Mouse (Mus musculus): Measurements from ENCODE around the gene Gm11084.
A peak's percentile ranks its signal among the peaks of the same experiment; 100 is the strongest.
"Not testable (repeated sequence)": the region's sequence is repeated elsewhere in the genome, so short reads cannot be mapped to it uniquely, and the experiment has no call there.

The Gm11084 gene

DNA sequence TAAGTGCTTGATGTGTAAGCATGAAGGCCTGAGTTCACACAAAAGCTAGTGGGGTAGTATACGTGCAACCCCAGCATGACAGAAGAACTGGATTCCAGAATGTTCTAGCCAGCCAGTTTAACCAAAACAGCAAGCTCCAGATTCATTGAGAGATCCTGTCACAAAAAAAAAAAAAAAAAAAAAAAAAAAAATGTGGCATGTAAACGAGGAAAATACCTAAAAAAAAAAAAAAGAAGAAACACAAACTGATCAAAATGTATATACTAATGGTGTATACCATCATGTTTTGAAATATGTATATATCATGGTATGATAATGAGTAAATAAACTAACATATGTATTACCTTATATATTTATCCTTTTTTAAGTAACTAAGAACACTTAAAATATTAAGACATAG, 7.6 kb upstream of the Gm11084 start:
- DNase-seq = no peak

DNA sequence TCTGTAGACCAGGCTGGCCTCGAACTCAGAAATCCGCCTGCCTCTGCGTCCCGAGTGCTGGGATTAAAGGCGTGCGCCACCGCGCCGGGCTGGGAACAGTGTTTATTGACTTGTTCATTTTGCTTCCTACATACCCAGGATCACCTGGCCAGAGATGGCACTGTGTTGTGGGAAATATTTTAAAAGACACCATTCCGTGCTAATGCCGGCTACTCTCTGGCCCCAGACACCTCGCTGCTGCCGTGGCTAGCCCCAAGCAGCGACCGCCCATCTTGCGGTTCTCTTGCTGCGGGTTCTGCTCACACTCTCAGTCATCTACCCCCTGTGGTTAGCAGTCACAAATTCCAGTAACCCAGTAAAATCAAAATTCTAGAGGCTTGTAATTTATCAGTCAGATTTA, 6.0 kb upstream of the Gm11084 start:
- no peak for DNase-seq

DNA sequence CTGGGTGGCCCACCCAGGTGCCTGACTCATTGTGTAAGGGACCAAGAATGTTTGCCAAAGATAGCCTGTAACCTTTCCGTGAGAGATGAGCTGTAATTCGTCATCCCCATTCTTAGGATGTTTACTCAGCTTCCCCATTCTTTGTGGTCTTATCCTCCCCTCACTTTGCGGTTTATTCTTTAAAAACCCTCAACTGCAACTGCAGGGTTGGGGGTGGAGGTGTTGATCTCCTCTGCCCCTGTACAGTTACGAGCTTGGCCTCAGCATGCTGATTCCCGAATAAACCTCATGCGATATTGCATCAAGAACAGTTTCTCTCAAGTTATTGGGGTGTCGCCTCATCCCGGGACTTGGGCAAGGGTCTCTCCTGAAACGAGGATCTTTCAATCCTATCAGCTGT, 2.4 kb upstream of the Gm11084 start:
- not testable (repeated sequence) for DNase-seq

DNA sequence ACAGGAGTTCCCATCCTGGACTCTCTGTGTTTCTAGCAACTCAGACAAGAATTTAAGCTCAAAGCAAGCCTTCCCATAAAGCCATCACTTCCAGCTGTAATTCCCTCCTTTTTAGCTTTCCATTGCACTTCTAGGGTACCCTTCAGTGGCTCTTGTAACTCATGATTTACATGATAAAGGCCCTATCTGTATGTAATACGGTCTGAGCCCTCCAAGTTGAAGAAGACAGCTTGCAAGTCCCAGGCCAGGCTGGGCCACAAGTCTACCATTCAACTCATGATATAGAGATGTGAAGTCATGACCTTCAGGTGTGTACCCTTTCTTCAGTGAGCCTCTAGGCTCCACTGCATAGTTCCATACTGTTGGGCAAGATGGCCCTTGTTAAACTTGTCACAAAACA, 1.0 kb downstream of the Gm11084 start:
- no peak for DNase-seq

DNA sequence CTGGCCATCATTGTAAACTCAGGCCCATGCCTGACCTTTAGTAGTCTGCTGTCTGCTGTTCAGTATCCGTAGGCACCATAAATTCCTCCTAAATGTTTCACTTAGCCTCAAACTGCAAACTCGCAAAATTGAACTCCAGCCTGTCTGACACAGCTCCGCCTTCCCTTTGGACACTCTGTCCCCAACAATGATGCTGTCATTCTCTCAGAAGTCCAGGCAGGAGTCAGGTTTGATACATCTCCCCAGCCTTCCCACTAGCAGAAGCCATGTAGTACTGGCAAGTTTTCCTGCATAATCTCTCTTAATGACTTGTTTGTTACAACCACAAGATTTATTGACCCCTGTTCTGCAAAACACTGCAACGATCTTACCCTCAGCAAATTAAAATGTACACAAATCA, 1.7 kb downstream of the Gm11084 start:
- no peak for DNase-seq

DNA sequence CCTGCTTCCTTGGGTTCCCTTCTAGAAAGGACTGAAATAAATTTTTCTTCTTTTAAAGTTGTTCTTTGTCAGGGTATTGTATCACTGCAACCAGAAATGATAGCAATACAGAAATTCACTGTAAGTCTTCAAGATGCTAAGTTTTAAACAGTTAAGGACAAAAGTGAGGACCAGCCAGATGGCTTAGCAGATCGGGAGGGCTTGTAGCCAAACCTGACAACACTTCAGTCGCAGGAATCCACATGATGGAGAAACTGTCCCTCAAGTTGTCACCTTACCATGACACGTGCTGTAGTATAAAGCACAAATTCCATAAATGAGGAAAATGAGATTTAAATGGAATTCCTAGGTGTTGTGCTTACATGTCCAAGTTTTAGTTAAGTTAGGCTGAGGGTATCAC, 3.3 kb downstream of the Gm11084 start:
- DNase-seq = no peak

DNA sequence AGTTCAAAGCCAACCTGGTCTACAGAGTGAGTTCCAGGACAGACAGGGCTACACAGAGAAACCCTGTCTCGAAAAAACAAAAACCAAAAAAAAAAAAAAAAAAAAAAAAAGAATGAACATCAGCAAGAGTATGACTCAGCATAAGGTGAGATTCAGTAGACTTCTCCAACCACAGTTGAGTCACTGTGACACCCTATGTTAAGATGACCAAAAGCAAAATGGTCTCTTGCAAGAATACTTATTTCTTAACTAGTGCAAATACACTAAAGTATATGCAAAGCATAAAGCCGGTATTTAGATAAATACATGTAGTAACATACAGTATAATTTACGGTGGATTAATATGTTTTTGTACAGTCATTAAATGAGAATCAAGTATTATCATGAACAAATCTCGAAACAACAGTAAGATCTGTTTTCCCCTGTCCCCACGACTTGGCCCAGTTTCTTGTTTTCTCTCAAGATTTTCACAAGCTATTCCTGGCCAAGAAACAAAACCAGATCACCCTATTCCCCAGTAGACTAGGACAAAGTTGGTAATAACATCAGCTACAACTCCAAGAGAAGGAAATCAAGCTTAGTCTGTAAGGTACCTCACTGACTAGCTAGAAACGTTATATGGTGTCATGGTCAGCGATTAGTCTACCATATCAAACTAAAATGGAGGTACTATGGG, 4.3 kb downstream of the Gm11084 start:
- no peak for DNase-seq

DNA sequence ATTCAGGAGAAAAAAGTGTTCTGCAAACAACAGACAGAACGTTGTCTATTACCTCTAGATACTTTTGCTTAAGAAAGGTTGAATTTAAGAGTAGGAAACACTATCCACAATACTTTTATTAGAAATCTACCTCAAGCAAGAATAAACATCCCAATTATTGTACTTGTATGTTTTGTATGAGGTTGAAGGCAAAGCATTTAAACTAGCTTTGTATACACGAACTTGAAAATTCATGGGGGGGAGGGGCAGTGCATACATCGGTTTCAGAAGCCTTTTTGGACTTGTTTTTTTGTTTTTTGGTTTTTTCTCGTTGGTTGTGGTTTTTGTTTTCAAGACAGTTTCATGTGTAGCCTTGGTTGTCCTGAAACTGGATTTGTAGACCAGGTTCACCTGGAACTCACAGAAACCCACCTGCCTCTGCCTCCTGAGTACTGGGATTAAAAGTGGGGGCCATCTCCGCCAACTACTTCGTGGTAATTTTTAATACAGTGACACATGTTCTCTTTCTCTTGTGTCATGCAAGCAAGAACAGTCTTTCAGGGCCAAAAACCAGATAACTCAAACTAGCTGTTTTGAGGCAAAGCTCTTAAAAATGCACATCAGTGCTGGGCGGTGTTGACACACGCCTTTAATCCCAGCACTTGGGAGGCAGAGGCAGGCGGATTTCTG, 4.9 kb downstream of the Gm11084 start:
- no peak for DNase-seq

DNA sequence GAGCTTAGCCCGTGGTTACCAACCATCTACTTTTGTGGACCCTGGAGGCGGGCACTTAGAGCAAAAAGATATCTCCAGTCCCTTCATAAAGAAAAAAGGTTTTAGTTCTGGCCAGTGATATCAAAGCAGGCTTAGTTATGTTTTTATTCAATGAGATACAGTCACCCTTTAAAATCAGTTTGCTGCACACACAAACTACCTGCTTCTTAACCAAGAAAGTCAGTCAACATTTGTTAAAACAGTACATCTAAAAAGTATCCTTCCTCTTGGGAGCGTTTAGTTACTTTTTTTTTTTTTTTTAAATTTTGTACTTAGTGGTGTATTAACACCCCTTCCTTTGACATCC, 5.5 kb downstream of the Gm11084 start:
- no peak for DNase-seq

DNA sequence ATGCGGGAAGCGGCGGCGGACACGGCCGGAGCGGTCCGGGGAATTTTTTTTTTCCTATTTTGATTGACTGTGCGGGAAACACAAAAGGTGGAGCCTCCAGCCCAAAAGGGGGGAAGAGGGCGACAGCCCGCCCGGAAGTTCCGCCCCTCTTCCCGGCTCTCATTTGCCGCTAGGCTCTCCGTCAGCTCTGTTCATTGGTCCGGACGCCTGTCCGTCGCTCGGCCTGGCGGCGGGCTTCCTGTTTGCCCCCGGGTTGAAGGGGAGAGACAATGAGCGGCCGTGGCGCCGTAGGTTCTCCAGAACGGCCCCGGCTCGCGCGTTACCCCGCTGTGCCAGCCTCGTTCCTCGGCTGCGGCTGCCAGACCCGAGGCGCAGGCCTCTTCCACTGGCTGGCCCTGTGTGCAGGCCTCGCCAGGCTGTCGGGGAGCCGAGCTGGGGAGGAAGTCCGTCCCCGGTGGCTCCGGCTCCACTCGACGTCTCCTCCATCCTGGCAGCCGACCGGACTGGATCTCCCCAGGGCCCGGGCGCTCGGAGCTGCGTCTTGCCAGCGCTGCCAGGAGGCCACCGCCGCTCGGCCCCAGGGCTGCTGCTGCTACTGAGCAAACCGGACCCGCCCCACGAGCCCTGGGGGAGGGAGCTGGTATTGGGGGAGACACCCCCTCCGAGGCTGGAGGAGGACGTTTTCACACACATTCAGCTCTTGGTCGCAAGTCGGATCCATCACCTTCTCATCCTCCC, 6.0 kb downstream of the Gm11084 start, which contains the start of gene Sp3:
Sp3 (minus strand) TSS at position 110 of the 738 bp plus-strand sequence.
- DNase-seq = peak; percentile 96

DNA sequence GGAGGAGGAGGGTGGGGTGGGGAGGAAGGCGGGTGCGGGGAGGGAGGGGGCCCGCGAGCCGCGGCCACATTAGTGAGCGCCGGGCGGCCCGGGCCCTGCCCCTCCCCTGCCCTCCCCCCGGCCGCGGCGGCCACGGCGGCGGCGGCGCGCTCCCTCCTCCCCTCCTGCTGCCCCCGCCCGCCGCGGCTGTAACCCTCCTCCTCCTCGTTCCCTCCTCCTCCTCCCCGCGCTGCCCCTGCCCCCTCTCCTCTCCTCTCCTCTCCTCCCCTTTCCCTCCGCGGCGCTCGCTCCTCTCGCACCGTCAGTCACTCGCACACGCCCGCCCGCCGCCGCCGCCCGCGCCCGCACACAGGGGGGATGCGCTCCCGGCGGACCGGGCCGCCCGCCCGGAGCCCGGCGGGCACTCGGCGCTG, 6.9 kb downstream of the Gm11084 start:
- peak; percentile 81 to 83 for DNase-seq

DNA sequence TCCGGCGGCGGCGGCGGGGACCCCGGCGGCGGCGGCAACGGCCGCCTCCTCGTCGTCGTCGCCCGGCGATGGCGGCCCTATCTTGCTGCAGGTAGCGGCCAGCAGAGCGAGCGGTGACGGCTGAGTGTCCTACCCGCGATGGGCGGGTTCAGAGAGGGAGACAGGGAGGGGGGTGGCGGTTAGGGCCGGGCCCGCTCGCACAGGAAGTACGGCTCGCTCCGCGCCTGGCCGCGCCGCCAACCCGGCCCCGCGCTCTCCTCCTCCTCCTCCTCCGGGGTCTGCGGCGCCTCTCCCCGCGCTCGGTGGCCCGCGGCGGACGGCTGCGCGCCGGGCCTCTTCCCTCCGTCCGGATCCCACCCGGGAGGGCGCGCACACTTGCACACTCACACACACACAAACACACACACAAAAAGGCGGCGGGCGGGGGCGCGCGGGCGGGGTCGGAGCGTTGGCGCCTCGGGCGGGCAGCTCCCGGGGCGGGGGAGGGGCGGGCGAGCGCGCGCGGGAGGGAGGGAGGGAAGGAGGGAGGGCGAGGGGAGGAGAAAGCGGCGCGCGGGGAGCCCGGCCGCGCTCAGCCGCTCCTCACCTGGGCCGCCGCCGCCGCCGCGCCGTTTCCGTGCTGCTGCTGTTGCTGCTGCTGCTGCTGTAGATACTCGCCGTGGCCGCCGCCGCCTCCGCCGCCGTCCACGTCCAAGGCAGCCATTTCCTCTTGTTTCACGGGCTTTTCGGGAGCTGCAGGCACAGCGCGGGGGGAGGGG, 7.4 kb downstream of the Gm11084 start:
- DNase-seq = peak; percentile 81 to 83

DNA sequence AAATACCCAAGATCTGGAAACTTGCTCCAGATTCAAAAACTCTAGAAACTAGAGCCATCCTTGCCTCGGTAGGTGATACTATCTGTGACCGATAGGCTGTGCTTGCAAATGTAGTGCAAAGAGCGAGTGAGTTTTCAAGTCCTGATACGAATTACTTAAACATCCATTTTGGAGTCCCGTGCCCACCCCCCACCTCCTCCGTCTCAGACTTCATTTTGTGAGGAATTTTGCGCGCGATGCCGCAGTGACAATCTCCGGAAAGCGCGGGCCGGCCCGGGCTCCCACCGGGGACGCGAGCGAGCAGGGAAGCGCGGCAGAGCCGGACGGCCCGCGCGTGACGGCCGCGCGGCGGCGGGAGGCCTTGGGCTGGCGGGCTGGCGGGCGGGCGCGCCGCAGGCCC, 8.0 kb downstream of the Gm11084 start:
- DNase-seq = peak in 1 of 2 experiments; percentile 52

DNA sequence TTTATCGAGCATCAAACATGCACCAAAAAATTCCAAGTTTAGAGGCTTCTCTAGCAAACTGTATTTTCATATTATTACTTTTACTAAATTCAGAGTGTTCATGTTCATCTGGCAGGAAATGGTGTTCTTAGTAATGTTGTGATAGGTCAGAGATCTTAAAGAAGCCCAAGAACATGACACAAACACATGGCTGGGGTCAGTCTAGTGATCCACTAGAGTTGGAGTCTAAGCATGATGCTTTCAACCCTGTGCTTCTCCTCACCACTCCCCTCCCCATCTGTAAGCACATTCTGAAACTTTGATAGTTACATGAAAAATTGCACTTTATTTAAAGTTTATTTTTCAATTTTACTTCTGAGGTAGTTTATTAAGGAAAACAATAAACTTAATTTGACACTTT, 9.2 kb downstream of the Gm11084 start:
- no peak for DNase-seq

DNA sequence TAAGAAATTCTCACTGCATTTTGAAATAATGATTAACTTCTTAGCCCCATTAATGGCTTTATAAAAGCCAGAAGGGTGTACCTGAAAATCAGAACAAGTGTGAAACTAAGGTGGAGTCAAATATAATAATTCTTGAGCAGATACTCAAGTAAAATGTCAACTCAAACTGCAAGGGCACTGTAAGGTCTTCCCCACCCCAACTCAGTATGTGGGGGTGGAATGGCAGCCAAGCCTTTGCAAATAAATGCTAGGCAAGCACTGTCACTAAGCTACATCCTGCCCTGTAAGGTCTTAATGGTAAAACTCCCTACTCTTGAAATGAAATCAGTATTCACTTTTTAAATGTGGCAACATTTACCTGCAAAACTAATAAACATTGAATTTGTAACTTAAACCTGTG, 10.5 kb downstream of the Gm11084 start:
- DNase-seq = no peak

DNA sequence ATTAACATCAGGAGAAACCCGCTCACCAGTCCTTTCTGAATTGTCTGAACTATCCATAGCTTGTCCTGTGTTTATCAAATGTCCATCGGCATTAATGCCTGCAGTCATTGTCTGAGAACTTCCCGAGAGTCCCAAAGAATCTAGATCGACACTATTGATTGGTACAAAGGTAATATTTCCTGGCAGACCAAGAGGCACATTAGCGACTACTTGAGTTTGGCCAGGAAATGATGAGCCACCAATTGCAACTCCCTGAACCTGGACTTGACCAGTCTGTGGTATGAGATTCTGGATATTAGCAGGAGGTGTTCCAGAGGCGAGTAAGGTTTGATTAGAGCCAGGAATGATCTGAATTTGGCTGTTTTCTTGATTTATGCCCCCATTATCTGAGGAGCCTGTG, 15.7 kb downstream of the Gm11084 start:
- DNase-seq = no peak

DNA sequence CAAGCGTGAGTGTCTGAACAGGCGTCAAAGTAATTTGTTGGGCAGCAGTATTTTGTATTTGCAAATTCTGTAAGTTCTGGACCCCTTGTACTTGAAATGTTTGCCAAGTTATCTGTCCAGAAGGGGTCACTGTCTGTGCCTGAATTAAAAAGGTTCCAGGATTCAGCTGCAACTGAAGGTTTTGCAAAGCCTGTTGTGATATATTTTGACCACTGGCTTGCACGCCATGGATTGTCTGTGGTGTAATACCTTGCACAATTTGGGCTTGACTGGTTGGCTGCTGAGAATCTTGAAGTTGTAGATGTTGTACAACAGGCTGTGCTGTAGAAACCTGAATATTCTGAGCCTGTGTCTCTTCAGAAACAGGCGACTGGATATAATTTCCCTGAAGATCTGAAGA, 16.2 kb downstream of the Gm11084 start:
- no peak for DNase-seq

DNA sequence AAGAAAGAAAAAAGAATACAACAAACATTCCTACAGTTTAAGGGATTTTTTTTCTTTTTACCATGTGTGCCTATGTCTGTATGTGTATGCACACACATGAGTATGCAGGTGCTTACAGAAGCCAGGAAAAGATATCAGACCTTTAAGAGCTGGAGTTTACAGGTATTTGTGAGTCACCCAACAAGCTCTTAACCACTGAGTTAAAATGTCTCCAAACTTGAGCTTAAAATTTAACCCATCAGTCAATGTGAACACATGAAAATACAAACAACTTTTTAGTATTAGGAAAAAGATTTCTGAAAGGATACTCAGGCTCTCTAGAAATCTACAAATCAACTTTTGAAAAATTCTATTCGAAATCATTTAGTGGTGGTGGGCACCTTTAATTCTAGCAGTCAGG, 18.0 kb downstream of the Gm11084 start:
- no peak for DNase-seq

DNA sequence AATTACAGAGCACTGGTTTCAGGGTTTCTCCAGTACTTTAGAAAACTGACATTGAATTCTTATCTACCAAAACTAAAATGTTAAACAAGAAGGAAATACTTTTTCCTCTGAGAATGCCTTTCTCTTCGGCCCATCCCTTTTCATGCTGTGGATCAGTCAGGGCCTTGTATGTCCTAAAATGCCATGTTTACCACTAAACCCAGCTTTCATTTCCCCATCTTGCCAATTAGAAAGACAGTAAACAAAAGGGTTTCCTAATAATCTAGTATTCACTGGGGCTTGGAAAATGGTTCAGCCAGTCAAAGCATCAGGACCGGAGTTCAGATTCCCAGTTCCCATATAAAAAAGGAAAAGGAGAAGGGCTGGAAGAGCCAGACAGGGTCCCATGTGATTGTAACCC, 21.1 kb downstream of the Gm11084 start:
- DNase-seq = no peak

DNA sequence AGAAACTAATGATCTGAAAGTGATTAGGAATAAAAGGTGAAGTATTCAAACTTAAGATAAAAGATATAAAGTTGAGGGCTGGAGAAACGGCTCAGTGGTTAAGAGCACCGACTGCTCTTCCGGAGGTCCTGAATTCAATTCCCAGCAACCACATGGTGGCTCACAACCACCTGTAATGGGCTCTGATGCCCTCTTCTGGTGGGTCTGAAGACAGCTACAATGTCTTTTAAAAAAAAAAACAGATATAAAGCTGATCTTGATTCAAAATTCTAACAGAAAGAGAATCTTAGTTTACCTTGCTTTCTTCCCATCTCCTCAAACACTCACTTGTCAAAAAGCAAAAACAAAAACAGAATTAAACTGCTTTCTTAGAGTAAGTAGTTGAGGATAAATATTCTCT, 30.1 kb downstream of the Gm11084 start:
- no peak for DNase-seq

DNA sequence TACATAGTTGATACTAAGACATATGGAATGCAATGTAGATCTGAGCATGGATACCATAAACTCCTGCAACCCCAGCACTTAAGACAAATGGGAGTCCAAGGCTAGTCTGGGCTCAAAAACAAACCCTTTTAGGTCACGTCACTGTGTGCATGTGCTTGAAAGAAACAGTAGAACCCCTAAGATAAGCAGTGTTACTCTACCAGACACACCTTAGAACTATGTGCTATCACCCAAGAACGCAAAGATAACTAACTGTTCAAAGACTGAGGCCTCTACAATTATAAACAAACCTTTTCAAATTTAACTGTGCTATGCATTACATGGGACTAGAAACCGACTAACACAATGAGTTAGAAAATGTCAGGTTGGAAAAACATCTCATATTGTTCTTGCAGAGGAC, 33.5 kb downstream of the Gm11084 start:
- DNase-seq = no peak

DNA sequence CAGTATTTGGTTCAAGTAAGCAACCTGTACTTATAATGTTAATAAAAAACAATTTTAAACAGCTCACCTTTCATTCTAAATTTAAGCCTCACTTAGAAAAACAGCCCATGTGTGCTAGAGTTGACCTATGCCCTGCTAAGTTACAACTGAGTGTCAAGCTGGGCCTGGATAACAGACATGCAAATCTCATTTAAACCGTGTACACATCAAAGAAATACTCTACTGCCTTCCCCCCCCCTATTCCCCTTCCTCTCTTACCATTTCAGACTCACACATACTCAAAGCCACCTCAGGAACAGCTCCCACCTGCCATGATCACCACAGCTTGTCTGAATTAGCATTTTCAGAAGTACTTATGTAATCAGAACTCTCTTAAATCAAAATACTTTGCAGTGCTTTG, 50.6 kb downstream of the Gm11084 start:
- DNase-seq = no peak

DNA sequence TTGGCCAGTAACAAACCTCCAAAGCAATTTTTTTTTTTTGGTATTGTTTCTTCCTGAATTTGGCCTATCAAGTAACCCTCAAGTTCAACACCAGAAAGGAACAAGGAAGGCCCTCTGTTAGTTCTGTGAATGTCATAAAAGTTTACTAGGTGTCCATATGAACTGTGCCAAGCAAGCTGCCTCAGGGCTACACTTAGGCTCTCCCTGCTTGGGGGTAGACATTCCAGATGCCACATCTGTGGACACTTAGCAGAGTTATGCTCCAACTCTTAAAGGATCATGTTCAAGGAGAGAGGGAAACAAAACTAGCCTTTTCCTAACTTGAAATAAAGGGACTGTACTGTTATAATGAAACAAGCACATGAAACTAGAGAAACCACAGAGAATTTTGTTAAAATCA, 54.3 kb downstream of the Gm11084 start:
- no peak for DNase-seq

DNA sequence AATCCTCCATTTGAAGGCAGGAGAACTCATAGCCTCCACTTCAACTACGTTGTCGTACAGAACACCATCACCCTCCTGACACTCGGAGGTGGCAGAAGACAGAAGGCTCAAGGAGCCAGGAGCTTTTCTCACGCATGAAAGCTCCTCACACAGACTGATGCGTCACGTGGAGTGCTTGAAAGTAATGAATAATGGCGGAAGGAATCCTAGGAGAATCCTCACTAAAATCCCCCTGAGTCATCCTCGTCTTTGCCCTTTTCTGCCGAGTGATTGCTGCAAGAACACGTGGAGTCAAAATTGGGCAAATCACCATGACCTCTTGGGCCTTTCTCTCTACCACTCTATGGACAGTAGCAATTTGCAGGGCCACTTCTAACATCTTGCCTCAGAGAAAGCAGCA, 61.5 kb downstream of the Gm11084 start:
- no peak for DNase-seq

All from thymus, adult 18-20 months (tissue).